In genomic region chr4:33664474-33664822, GRCm38 (mm10) we compare ENCODE assay signal across 12 mouse cellular contexts.
DNase-seq lines count a peak whose midpoint lies in the region; ATAC-seq and TF ChIP-seq lines count a peak whose summit lies in the region.
"Had no signal": no experiment of that assay in that cellular context is flagged by ENCODE, and none has a peak within 500 bp of the region (broad histone marks: within the 10 kb centered on the region; RNA-seq: fewer than 3 reads in every experiment).

No protein-coding gene starts in this region.

- H3K9ac ChIP-seq in lung, embryonic 14.5 days = no peak overlapping the region
- H3K9ac ChIP-seq in forebrain, embryonic 16.5 days (replicated peaks; ENCODE audit: low read depth, low read length) = no peak overlapping the region
- H3K9ac ChIP-seq: heart, embryonic 12.5 days had no signal

- H3K4me3 ChIP-seq in heart, embryonic 10.5 days = no peak overlapping the region
- no peak overlapping the region for H3K4me3 ChIP-seq in lung, embryonic 14.5 days (ENCODE audit: low read depth, low read length)
- no peak overlapping the region for H3K4me3 ChIP-seq in forebrain, embryonic 16.5 days (replicated peaks; ENCODE audit: low read length)
- H3K4me3 ChIP-seq: heart, embryonic 12.5 days had no signal

- no peaks in the 10 kb centered on the region for H3K36me3 ChIP-seq in heart, embryonic 10.5 days
- no peaks in the 10 kb centered on the region for H3K36me3 ChIP-seq in lung, embryonic 14.5 days (ENCODE audit: insufficient read depth)
- H3K36me3 ChIP-seq in forebrain, embryonic 16.5 days (ENCODE audit: control insufficient read depth, insufficient read depth) = no peaks in the 10 kb centered on the region
- H3K36me3 ChIP-seq: heart, embryonic 12.5 days had no signal

- peak; percentile 58 for DNase-seq in heart, embryonic 10.5 days (ENCODE audit: low spot score)
- DNase-seq in heart, postnatal 10 days = no peak
- peak; percentile 63 for DNase-seq in lung, embryonic 14.5 days
- DNase-seq in lung, adult 18-20 months = no peak
- peak; percentile 21 for DNase-seq in lung, postnatal 36 days
- no peak for DNase-seq in spleen, postnatal 4 days (ENCODE audit: low spot score in 2 of 2)
- DNase-seq: cerebellum, adult 2 months; kidney, adult 18-20 months; liver had no signal

- ATAC-seq in lung, embryonic 14.5 days (ENCODE audit: insufficient read depth) = no peak; the same call in 1 of the 2 replicates
- peak; percentile 64 for ATAC-seq in forebrain, embryonic 16.5 days

- TF ChIP-seq CTCF in lung, embryonic 14.5 days (IDR thresholded peaks at IDR 0.05; ENCODE audit: low read depth) = no peak

- no peak overlapping the region for H3K27ac ChIP-seq in heart, embryonic 10.5 days
- peak overlapping the region; percentile 36; the same call in 1 of the 2 replicates for H3K27ac ChIP-seq in lung, embryonic 14.5 days (ENCODE audit: low read depth)
- peak overlapping the region; percentile 62 for H3K27ac ChIP-seq in forebrain, embryonic 16.5 days (ENCODE audit: low read length)
- H3K27ac ChIP-seq: macrophage had no signal

- WGBS in heart, embryonic 10.5 days = 89% methylated on average over 5 of the region's 5 CpGs
- WGBS in lung, embryonic 14.5 days = 51% methylated on average over 5 of the region's 5 CpGs
- WGBS in forebrain, embryonic 16.5 days = 39% methylated on average over 5 of the region's 5 CpGs

- peaks cover 5% of the 10 kb centered on the region; the same call in 1 of the 2 replicates for H3K27me3 ChIP-seq in heart, embryonic 10.5 days (ENCODE audit: insufficient read depth, poor library complexity, severe bottlenecking)
- no peaks in the 10 kb centered on the region for H3K27me3 ChIP-seq in lung, embryonic 14.5 days (ENCODE audit: insufficient read depth, low read length)
- no peaks in the 10 kb centered on the region for H3K27me3 ChIP-seq in forebrain, embryonic 16.5 days (replicated peaks; ENCODE audit: control insufficient read depth, insufficient read depth, low read length)
- H3K27me3 ChIP-seq: heart, embryonic 12.5 days had no signal

- intact Hi-C loops in heart, postnatal 10 days (cut with DNase I) = no loop called here

- no peak overlapping the region for H3K4me2 ChIP-seq in lung, embryonic 14.5 days
- H3K4me2 ChIP-seq in forebrain, embryonic 16.5 days (ENCODE audit: low read length) = no peak overlapping the region
- H3K4me2 ChIP-seq: heart, embryonic 12.5 days had no signal

- H3K9me3 ChIP-seq in heart, embryonic 10.5 days = no peaks in the 10 kb centered on the region
- H3K9me3 ChIP-seq in lung, embryonic 14.5 days (ENCODE audit: low read depth, low read length) = no peaks in the 10 kb centered on the region
- H3K9me3 ChIP-seq in forebrain, embryonic 16.5 days (ENCODE audit: control insufficient read depth, low read length) = no peaks in the 10 kb centered on the region
- H3K9me3 ChIP-seq: heart, embryonic 12.5 days had no signal

- H3K4me1 ChIP-seq in heart, embryonic 10.5 days = peaks cover 6% of the 10 kb centered on the region; the same call in 1 of the 2 replicates
- H3K4me1 ChIP-seq in lung, embryonic 14.5 days (ENCODE audit: insufficient read depth) = peaks cover 4% of the 10 kb centered on the region; the same call in 1 of the 2 replicates
- peaks cover 20% of the 10 kb centered on the region for H3K4me1 ChIP-seq in forebrain, embryonic 16.5 days (replicated peaks; ENCODE audit: control insufficient read depth, insufficient read depth, low read length)

Comparison
In these comparisons a context has a peak if more than half of its experiments do, and no peak if none do; other contexts are left out.
1. DNase-seq: peak in heart, embryonic 10.5 days (single experiment), lung, embryonic 14.5 days (single experiment) and lung, postnatal 36 days (single experiment); none in heart, postnatal 10 days (0 of 2), lung, adult 18-20 months (0 of 2) and spleen, postnatal 4 days (0 of 2).